Mouse (Mus musculus) hindbrain, embryonic 15.5 days (tissue): ENCODE results near the gene Rpp40. TPM values are rescaled to one million over a fixed set of nuclear protein-coding genes. Genes with fewer than 3 reads are reported as not detected.
A peak's percentile ranks its signal among the peaks of the same experiment; 100 is the strongest.

ENCODE experiments used
- ATAC-seq: fragments of 200-750 bp; cut with Nextera tagmentation; 2 replicates; pipeline ENCODE4 v1.8.0; 2017; ENCODE audit warnings: low read depth, moderate number of reproducible peaks, moderate TSS enrichment; ENCODE audit not compliant: low FRiP score
- H3K27ac ChIP-seq: fragments of 300-500 bp; sonication (generic); replicated peaks from 2 replicates; pipeline ENCODE4 v1.5.1; 2015; ENCODE audit warnings: mild to moderate bottlenecking, inconsistent platforms
- H3K27me3 ChIP-seq: fragments of 300-500 bp; sonication (generic); 2 replicates; pipeline ENCODE4 v1.6.1; 2015; ENCODE audit warnings: control low read depth, inconsistent platforms
- H3K36me3 ChIP-seq: fragments of 300-500 bp; sonication (generic); 2 replicates; pipeline ENCODE4 v1.6.1; 2015; ENCODE audit warnings: control low read depth, inconsistent platforms
- H3K4me1 ChIP-seq: fragments of 300-500 bp; sonication (generic); replicated peaks from 2 replicates; pipeline ENCODE4 v1.6.1; 2015; ENCODE audit warnings: control low read depth, inconsistent platforms
- H3K4me2 ChIP-seq: fragments of 300-500 bp; sonication (generic); 2 replicates; pipeline ENCODE4 v1.6.1; 2015; ENCODE audit warnings: moderate library complexity, mild to moderate bottlenecking, inconsistent platforms
- H3K4me3 ChIP-seq: fragments of 300-500 bp; sonication (generic); 2 replicates; pipeline ENCODE4 v1.5.1; 2015; ENCODE audit warnings: mild to moderate bottlenecking, inconsistent platforms
- H3K9ac ChIP-seq: fragments of 300-500 bp; sonication (generic); 2 replicates; pipeline ENCODE4 v1.6.1; 2015; ENCODE audit warnings: inconsistent platforms
- H3K9me3 ChIP-seq: fragments of 300-500 bp; sonication (generic); 2 replicates; pipeline ENCODE4 v1.6.1; 2016; ENCODE audit warnings: control low read depth, inconsistent platforms
- WGBS: fragments of 180-500 bp; shearing (Covaris S2); methylation state at CpG from one replicate; pipeline ENCODE4 v1.1.7; 2015; 5-methylcytosine and 5-hydroxymethylcytosine counted together
- polyA plus RNA-seq: library from polyadenylated mRNA; unstranded; fragments of >200 nt; fragmentation: Nextera tagmentation; extraction: Ambion mirVana; gene quantifications from 2 replicates; pipeline ENCODE4 v1.2.1, GENCODE M21; 2015

The Rpp40 gene
- polyA plus RNA-seq, 1 experiment from 2014 or later = 8.4 TPM

DNA sequence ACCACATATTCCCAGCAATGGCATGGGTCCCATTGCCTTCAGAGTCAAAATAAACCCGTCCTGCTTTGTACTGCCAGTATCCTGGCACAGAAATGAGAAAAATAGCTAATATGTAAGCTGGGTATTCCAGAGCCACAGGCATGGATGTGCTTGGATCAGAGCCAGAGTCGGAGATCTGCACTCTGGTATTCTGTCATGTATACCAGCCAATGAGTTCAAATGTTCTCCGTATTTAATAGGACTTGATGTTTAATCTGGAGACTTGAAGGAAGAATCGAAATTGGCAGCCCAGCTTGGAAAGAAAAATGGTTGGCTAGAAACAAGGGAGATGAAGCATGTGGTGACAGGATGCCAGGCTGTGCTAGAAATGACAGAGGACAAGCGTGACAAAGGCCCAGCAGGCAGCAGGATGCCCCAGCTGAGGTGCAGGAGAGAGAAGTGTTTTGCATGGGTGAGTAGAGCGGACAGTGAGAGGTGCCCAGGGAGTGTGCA is 25.6 kb downstream of the Rpp40 start:
- H3K9ac ChIP-seq = no peak overlapping the region
- 56% methylated on average over 6 of the region's 6 CpGs for WGBS
- H3K4me1 ChIP-seq = peaks cover 7% of the 10 kb centered on the region; the same call in 1 of the 2 replicates
- H3K4me3 ChIP-seq = no peak overlapping the region
- H3K9me3 ChIP-seq = no peaks in the 10 kb centered on the region
- ATAC-seq = peak; percentile 73; the same call in 1 of the 2 replicates
- H3K4me2 ChIP-seq = no peak overlapping the region
- H3K27me3 ChIP-seq = no peaks in the 10 kb centered on the region
- no peaks in the 10 kb centered on the region for H3K36me3 ChIP-seq
- no peak overlapping the region for H3K27ac ChIP-seq

DNA sequence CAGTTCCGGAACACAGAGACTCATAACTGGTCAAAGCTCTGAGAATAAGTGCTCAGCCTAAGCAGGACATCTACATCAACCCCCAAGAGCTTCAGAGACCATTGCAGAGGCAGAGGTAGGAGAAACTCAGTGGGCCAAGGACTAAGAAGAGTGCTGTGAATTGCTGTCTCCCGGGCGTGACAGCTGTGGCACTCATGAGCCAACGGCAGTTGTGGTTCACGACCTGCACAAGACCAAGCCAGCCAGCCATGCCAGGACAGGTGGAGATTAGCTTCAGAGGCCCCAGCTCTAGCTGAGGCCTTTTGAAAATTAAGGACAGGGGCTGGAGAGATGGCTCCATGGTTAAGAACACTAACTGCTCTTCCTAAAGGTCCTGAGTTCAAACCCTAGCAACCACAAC is 26.6 kb downstream of the Rpp40 start:
- Histone ChIP-seq H3K4me3 (no peak overlapping the region), H3K27ac (no peak overlapping the region), H3K9me3 (no peaks in the 10 kb centered on the region), H3K4me1 (peaks cover 1% of the 10 kb centered on the region; the same call in 1 of the 2 replicates), H3K36me3 (no peaks in the 10 kb centered on the region), H3K9ac (no peak overlapping the region), H3K27me3 (no peaks in the 10 kb centered on the region), H3K4me2 (no peak overlapping the region)
- WGBS = 79% methylated on average over 5 of the region's 5 CpGs
- ATAC-seq = no peak

DNA sequence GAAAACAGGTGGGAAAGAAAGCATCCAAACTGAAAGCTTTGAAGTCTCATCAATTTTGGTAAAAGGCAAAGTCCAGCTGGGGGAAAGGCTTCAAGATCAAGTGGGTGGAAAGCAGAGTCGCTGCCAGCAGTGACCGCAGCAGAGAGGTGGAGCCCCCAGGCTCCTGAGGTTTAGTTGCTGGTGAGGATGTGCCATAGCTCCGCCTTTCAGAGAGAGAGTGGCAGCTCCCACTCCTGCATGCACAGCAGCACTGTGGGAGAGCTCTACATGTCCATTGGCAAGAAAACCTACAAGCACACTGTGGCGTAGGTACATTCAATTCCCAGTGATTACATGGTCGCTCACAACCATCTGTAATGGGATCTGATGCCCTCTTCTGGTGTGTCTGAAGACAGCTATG is 27.1 kb downstream of the Rpp40 start:
- no peaks in the 10 kb centered on the region for H3K4me1 ChIP-seq
- 47% methylated on average over 5 of the region's 5 CpGs for WGBS
- H3K36me3 ChIP-seq = no peaks in the 10 kb centered on the region
- H3K9ac ChIP-seq = no peak overlapping the region
- H3K4me3 ChIP-seq = no peak overlapping the region
- H3K4me2 ChIP-seq = no peak overlapping the region
- no peak; the same call in 1 of the 2 replicates for ATAC-seq
- H3K9me3 ChIP-seq = no peaks in the 10 kb centered on the region
- H3K27me3 ChIP-seq = no peaks in the 10 kb centered on the region
- H3K27ac ChIP-seq = no peak overlapping the region

DNA sequence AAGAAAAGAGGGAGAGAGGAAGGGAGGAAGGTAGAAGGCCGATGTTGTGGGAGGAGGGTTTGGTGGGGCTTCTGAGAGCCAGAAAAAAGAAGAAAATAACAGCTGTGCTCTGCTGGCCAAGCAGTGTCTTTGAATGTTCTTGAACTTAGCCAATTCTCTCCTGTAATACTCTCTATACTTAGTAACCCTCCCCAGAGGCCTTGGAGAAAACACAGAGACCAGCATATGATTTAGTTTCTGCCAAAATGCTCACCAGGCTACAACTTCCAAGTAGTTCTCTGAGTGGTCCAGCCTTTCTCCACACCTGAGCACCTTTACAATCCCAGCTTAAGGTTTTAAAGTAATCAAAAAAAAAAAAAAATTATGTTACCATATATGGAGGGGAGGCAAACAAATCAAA is 27.9 kb downstream of the Rpp40 start:
- no peak overlapping the region for H3K9ac ChIP-seq
- no peaks in the 10 kb centered on the region for H3K36me3 ChIP-seq
- H3K4me3 ChIP-seq = no peak overlapping the region
- no peak overlapping the region for H3K27ac ChIP-seq
- no peaks in the 10 kb centered on the region for H3K9me3 ChIP-seq
- no peak for ATAC-seq
- H3K27me3 ChIP-seq = no peaks in the 10 kb centered on the region
- H3K4me2 ChIP-seq = no peak overlapping the region
- H3K4me1 ChIP-seq = no peaks in the 10 kb centered on the region
- WGBS = 75% methylated on average over 1 of the region's 1 CpGs

DNA sequence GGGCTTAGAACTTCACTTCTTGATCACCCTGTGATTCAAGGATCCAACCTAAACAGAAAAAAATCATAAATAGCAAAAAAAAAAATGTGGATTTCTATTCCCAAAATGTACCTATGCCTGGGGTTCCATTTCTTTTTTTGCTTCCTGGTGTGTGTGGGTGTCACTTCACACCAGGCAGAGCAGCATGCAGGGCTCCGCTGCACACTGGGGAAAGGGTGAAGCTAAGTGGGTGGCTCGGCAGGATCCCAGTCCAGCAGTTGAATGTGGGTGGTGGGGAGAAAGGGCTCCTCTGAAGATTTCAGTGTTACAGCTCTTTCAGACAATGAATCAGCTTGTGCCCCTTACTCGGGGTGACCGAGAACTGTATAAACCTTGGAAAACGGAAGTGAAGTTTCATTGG is 30.8 kb downstream of the Rpp40 start:
- Histone ChIP-seq H3K9me3 (no peaks in the 10 kb centered on the region), H3K36me3 (no peaks in the 10 kb centered on the region), H3K4me2 (no peak overlapping the region), H3K4me1 (no peaks in the 10 kb centered on the region), H3K9ac (no peak overlapping the region), H3K27me3 (no peaks in the 10 kb centered on the region), H3K27ac (no peak overlapping the region), H3K4me3 (no peak overlapping the region)
- ATAC-seq = no peak
- WGBS = 91% methylated on average over 5 of the region's 5 CpGs

DNA sequence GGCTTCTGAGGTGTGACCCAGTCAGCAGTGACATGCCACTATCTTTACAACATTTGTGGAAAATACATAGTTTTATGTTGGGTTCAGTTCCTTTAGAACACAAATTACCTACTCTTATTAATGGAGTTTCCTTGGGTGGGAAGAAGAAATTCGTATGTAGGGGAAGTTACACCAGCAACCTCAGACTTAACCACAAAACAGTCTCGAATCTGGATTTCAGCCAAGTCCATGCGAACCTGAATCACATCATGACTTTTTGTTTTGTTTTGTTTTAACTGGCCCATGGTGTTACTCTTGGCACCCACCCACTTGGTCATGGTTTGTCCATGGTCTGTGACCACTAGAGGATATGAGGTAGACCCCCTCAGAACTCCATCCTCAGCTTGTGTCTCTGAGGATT is 35.1 kb downstream of the Rpp40 start:
- Histone ChIP-seq H3K9ac (no peak overlapping the region), H3K4me3 (no peak overlapping the region), H3K4me2 (no peak overlapping the region), H3K4me1 (no peaks in the 10 kb centered on the region), H3K27ac (no peak overlapping the region), H3K27me3 (no peaks in the 10 kb centered on the region), H3K9me3 (no peaks in the 10 kb centered on the region), H3K36me3 (no peaks in the 10 kb centered on the region)
- no peak for ATAC-seq
- WGBS = 84% methylated on average over 3 of the region's 3 CpGs

DNA sequence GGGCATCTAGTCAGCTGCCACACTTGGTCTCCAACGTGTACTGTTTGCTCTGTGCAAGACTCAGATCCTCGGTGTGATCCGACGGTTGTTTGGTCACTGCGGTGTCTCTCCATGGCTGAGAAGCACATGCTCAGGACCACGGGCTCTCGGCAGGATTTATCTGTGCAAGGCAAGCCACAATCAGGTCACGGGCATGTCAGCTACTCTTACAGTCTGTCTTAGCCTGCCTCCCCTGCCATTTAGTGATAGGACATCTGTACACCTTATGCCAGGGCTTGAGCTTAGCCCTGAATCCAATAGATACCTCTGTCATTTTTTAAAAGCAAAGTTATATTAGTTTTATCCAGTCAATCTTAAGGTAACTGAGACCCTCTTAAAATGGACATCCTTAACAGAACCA is 35.5 kb downstream of the Rpp40 start:
- no peaks in the 10 kb centered on the region for H3K4me1 ChIP-seq
- no peaks in the 10 kb centered on the region for H3K36me3 ChIP-seq
- 96% methylated on average over 8 of the region's 8 CpGs for WGBS
- no peaks in the 10 kb centered on the region for H3K9me3 ChIP-seq
- no peak overlapping the region for H3K4me2 ChIP-seq
- no peak for ATAC-seq
- H3K27ac ChIP-seq = no peak overlapping the region
- no peak overlapping the region for H3K4me3 ChIP-seq
- H3K9ac ChIP-seq = no peak overlapping the region
- H3K27me3 ChIP-seq = no peaks in the 10 kb centered on the region

DNA sequence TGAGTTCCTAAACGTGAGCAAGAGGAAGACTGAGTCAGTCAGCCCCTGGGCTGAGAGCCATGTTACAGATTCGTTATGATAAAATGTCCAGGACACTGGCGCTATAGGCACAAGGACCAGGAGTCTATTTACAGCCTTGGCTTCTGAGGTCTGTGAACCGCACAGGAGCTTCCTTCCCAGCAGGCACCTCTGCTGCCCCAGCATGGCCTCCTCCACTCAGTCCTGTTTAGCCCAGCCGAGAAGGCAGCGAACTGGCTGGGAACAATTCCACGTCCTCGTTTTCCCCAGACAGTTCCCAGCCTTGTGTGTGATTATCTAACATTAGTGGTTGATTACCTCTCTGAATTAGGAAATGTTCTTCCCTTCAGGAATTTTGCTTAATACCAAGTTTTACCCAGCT is 45.2 kb downstream of the Rpp40 start:
- H3K4me1 ChIP-seq = no peaks in the 10 kb centered on the region
- ATAC-seq = no peak
- H3K9ac ChIP-seq = no peak overlapping the region
- H3K4me3 ChIP-seq = no peak overlapping the region
- no peaks in the 10 kb centered on the region for H3K9me3 ChIP-seq
- no peak overlapping the region for H3K27ac ChIP-seq
- WGBS = 67% methylated on average over 8 of the region's 8 CpGs
- H3K4me2 ChIP-seq = no peak overlapping the region
- H3K27me3 ChIP-seq = no peaks in the 10 kb centered on the region
- no peaks in the 10 kb centered on the region for H3K36me3 ChIP-seq

DNA sequence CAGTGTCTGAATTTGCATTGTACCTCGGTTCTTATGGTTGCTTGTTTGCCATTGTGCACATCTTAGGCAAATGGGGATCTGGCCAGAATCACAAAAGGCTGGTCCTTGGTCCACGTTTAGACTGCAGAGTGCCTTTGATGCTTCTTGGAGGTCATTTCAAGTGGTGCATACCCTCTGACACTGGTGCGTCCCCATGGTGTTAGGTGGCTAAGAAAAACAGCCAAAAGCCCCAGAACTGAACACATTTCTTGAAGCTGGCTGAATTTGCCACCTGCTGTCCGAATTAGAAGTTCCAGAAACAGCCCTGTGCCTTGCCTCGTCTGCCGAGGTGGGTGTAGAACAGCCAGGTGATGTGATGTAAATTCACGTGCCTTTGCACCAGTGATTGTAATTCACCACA is 48.7 kb downstream of the Rpp40 start:
- Histone ChIP-seq H3K36me3 (no peaks in the 10 kb centered on the region), H3K9ac (no peak overlapping the region), H3K4me3 (no peak overlapping the region), H3K4me2 (no peak overlapping the region), H3K4me1 (no peaks in the 10 kb centered on the region), H3K27me3 (no peaks in the 10 kb centered on the region), H3K9me3 (no peaks in the 10 kb centered on the region), H3K27ac (no peak overlapping the region)
- WGBS = 88% methylated on average over 7 of the region's 7 CpGs
- no peak for ATAC-seq

DNA sequence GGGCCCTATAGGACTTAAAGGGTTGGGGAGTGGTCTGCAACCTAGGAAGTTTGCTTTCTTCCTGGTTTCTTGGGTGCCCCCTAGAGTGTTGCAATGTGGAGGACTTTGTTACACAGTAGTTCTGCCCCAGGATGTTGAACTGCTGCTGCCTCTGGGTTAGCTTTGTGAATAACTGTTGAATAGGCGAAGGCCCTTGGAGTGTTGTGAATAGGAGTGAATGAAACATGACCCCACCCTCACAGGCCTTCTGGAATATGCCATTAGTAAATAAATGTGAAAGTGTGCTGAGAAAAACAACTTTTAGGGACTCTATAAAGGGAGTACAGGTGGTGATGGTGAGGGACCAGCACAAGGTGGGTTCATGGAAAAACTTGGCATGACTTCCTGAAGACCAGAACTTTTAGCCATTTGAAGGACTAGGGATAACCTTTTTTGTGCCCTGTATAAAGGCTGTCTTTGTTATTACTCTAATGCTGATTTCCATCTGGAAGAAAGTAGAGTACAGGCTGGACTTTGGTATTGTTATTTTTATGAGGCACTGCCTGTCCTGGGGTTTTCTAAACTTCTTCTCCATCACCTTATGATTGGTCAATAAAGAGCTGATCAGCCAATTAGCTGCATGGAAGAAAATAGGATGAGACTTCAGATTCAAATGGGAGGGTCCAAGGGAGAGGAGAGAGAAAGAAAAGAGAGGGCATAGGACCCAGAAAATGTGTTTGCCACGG is 53.1 kb downstream of the Rpp40 start:
- Histone ChIP-seq H3K36me3 (no peaks in the 10 kb centered on the region), H3K9ac (no peak overlapping the region), H3K4me3 (no peak overlapping the region), H3K27me3 (no peaks in the 10 kb centered on the region), H3K27ac (no peak overlapping the region), H3K4me2 (no peak overlapping the region), H3K9me3 (no peaks in the 10 kb centered on the region), H3K4me1 (no peaks in the 10 kb centered on the region)
- 73% methylated on average over 2 of the region's 2 CpGs for WGBS
- no peak for ATAC-seq

DNA sequence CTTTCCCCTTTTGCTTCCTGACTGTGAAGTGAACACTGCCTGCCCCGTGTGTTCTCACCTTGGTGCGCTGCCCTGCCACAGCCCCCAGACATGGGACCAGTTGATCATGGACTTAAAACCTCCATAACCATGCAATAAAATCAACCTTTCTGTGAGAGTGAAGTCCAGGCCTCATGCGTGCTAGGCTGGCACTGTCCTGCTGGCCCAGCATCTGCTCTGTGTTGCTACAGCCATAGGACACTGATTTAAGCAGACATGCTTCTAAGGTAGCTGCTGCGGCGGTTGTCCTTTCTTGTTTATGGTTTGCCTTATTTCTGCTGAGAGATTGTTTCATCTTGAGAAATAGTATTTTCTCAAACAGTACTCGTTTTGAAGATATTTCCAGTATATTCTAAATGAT is 54.6 kb downstream of the Rpp40 start:
- Histone ChIP-seq H3K4me1 (no peaks in the 10 kb centered on the region), H3K36me3 (no peaks in the 10 kb centered on the region), H3K4me3 (no peak overlapping the region), H3K4me2 (no peak overlapping the region), H3K27ac (no peak overlapping the region), H3K9me3 (no peaks in the 10 kb centered on the region), H3K9ac (no peak overlapping the region), H3K27me3 (no peaks in the 10 kb centered on the region)
- WGBS = 93% methylated on average over 6 of the region's 6 CpGs
- no peak for ATAC-seq

DNA sequence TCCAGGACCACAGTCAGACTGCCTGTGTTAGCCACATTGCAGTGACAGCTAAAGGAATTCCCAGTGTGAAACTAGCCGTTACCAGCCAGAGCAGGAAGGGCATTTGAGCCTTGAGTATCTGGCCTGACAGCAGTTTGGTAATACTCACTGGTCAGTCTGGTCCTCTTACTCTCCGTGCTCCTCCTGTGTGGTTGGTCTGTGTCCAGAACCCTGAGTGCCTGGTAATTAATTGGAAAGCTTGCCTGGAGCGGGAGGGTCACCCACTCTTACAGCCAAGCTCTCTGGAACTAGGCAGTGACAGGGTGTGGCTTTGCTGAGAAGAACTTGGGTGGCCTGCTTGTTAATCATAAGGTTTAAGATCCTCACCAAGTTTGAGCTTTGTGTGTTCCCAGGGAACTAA is 57.5 kb downstream of the Rpp40 start:
- no peak; the same call in 1 of the 2 replicates for ATAC-seq
- no peaks in the 10 kb centered on the region for H3K36me3 ChIP-seq
- H3K9ac ChIP-seq = no peak overlapping the region
- no peak overlapping the region for H3K4me2 ChIP-seq
- H3K27me3 ChIP-seq = no peaks in the 10 kb centered on the region
- H3K4me1 ChIP-seq = 0 out of 2 replicates have a peak, but pooled peaks cover 6% of the 10 kb centered on the region
- H3K9me3 ChIP-seq = no peaks in the 10 kb centered on the region
- H3K27ac ChIP-seq = no peak overlapping the region
- H3K4me3 ChIP-seq = no peak overlapping the region
- 83% methylated on average over 3 of the region's 3 CpGs for WGBS

DNA sequence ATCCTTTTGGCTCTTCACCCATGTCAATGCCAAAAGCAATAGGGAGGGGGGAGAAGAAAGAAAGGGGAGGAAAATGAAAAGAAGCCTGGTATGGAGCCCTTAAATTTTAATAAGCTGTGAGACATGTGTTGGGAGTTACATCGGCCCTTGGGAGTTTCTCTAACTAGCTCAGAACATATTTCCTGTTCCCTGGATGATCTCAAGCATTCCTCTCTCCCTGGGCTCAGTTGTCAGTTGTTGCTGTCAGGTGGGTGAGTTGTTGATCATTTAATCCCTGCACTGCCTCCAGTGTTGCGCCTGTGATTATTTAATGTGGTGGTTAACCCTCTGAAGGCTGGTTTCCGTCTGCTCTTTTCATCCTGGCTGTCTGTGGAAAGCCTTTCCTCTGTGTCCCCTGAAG is 60.9 kb downstream of the Rpp40 start:
- 71% methylated on average over 3 of the region's 3 CpGs for WGBS
- no peak overlapping the region for H3K4me3 ChIP-seq
- 0 out of 2 replicates have a peak, but pooled peaks cover 6% of the 10 kb centered on the region for H3K4me1 ChIP-seq
- H3K4me2 ChIP-seq = no peak overlapping the region
- no peak overlapping the region for H3K27ac ChIP-seq
- ATAC-seq = no peak
- H3K36me3 ChIP-seq = no peaks in the 10 kb centered on the region
- no peaks in the 10 kb centered on the region for H3K27me3 ChIP-seq
- no peaks in the 10 kb centered on the region for H3K9me3 ChIP-seq
- H3K9ac ChIP-seq = no peak overlapping the region
